Mouse (Mus musculus) adrenal gland, adult 2 months (tissue): ENCODE results near the gene Tasp1. TPM values are rescaled to one million over a fixed set of nuclear protein-coding genes. Genes with fewer than 3 reads are reported as not detected.
"Not testable (repeated sequence)": the region's sequence is repeated elsewhere in the genome, so short reads cannot be mapped to it uniquely, and the experiment has no call there.

Source experiments
- DNase-seq: peaks from one replicate; pipeline ENCODE4 v3.0.0; 2021
- polyA plus RNA-seq: library from polyadenylated mRNA; depleted of rRNA; stranded (reverse); fragments of >200 nt; gene quantifications from 2 replicates; pipeline ENCODE4 v1.2.3, GENCODE M21; 2012
- total RNA-seq, 2 experiments: library from RNA; stranded (reverse); gene quantifications; 2 replicates each; pipeline ENCODE4 v1.2.3; 2021

The Tasp1 gene
- total and polyA plus RNA-seq, 3 experiments, result 3.4 to 11.5 (median 7.3) TPM

GRCm38 (mm10) chr2:139883581-139884263, 182.9 kb downstream of the Tasp1 start:
- no peak for DNase-seq

GRCm38 (mm10) chr2:139878052-139878621, 188.5 kb downstream of the Tasp1 start:
- DNase-seq, result no peak

- DNase-seq, result no peak
Measured at GRCm38 (mm10) chr2:139875876-139876275, 190.7 kb downstream of the Tasp1 start.

- DNase-seq, result no peak
Measured at GRCm38 (mm10) chr2:139874173-139874572, 192.4 kb downstream of the Tasp1 start.

- no peak for DNase-seq
Measured at GRCm38 (mm10) chr2:139873762-139874161, 192.8 kb downstream of the Tasp1 start.

GRCm38 (mm10) chr2:139869071-139869470, 197.5 kb downstream of the Tasp1 start:
- not testable (repeated sequence) for DNase-seq

GRCm38 (mm10) chr2:139863396-139863795, 203.2 kb downstream of the Tasp1 start:
- not testable (repeated sequence) for DNase-seq

GRCm38 (mm10) chr2:139860133-139860494, 206.5 kb downstream of the Tasp1 start:
- no peak for DNase-seq

- no peak for DNase-seq
Measured at GRCm38 (mm10) chr2:139859424-139860132, 207.0 kb downstream of the Tasp1 start.

- no peak for DNase-seq
Measured at GRCm38 (mm10) chr2:139849621-139850020, 217.0 kb downstream of the Tasp1 start.

GRCm38 (mm10) chr2:139841359-139841758, 225.2 kb downstream of the Tasp1 start:
- DNase-seq, result no peak

- no peak for DNase-seq
Measured at GRCm38 (mm10) chr2:139840941-139841340, 225.7 kb downstream of the Tasp1 start.

- DNase-seq, result no peak
Measured at GRCm38 (mm10) chr2:139821589-139822378, 244.8 kb downstream of the Tasp1 start.

GRCm38 (mm10) chr2:139817275-139817674, 249.3 kb downstream of the Tasp1 start:
- no peak for DNase-seq

- no peak for DNase-seq
Measured at GRCm38 (mm10) chr2:139807887-139808286, 258.7 kb downstream of the Tasp1 start.

- no peak for DNase-seq
Measured at GRCm38 (mm10) chr2:139804041-139804440, 262.6 kb downstream of the Tasp1 start.

- no peak for DNase-seq
Measured at GRCm38 (mm10) chr2:139792345-139793120, 274.1 kb downstream of the Tasp1 start.

GRCm38 (mm10) chr2:139788658-139789057, 277.9 kb downstream of the Tasp1 start:
- peak; percentile 49 for DNase-seq

GRCm38 (mm10) chr2:139784946-139785345, 281.7 kb downstream of the Tasp1 start:
- DNase-seq, result no peak

GRCm38 (mm10) chr2:139784465-139784864, 282.1 kb downstream of the Tasp1 start:
- no peak for DNase-seq
